Mouse (Mus musculus) left cerebral cortex, postnatal 25 days (tissue): ENCODE results near the gene Trip10. TPM values are rescaled to one million over a fixed set of nuclear protein-coding genes. Genes with fewer than 3 reads are reported as not detected.

Experiments used
- DNase-seq, 2 experiments: peaks; one replicate each; pipeline ENCODE4 v3.0.0; 2022; ENCODE audit warnings: low spot score in 2 of 2, mixed read lengths in 1 of 2
- intact Hi-C: fragments of 180-260 bp; cut with DNase I; formaldehyde crosslinking; loops from one replicate; pipeline ENCODE4 v1.15.1; 2025
- microRNA-seq, 2 experiments: library from miRNA; unstranded; fragments of <30 nt; microRNA quantifications; one replicate each; pipeline ENCODE4 v1.2.0; 2022
- total RNA-seq, 2 experiments: library from RNA; stranded (reverse); gene quantifications; 2 replicates each; pipeline ENCODE4 v1.2.3; 2021

Trip10 gene
- total RNA-seq, 2 experiments from 2014 or later: 6.5 to 7.3 TPM

- intact Hi-C loops: no loop called here
- peak in 1 of 2 experiments; percentile 23 for DNase-seq
Observed at GRCm38 (mm10) chr17:57280411-57280810, 31.2 kb downstream of the Trip10 start.

- DNase-seq: no peak
- intact Hi-C loops: no loop called here
Observed at GRCm38 (mm10) chr17:57283906-57284305, 34.7 kb downstream of the Trip10 start.

- DNase-seq: no peak
- intact Hi-C loops: no loop called here
Observed at GRCm38 (mm10) chr17:57285077-57285476, 35.8 kb downstream of the Trip10 start.

GRCm38 (mm10) chr17:57286718-57287355, 37.6 kb downstream of the Trip10 start:
- intact Hi-C loops: no loop called here
- no peak for DNase-seq

GRCm38 (mm10) chr17:57289252-57289651, 40.0 kb downstream of the Trip10 start:
- DNase-seq: no peak
- intact Hi-C loops: no loop called here

- DNase-seq: peak in 1 of 2 experiments; percentile 40
- intact Hi-C loops: no loop called here
Observed at GRCm38 (mm10) chr17:57290001-57290670, 40.9 kb downstream of the Trip10 start.

GRCm38 (mm10) chr17:57290671-57291055, 41.4 kb downstream of the Trip10 start:
- DNase-seq: no peak
- intact Hi-C loops: no loop called here

GRCm38 (mm10) chr17:57292302-57292701, 43.0 kb downstream of the Trip10 start:
- no peak for DNase-seq
- intact Hi-C loops: no loop called here

- no peak for DNase-seq
- intact Hi-C loops: no loop called here
Observed at GRCm38 (mm10) chr17:57292968-57293367, 43.7 kb downstream of the Trip10 start.

- intact Hi-C loops: no loop called here
- no peak for DNase-seq
Observed at GRCm38 (mm10) chr17:57295935-57296334, 46.7 kb downstream of the Trip10 start.

GRCm38 (mm10) chr17:57297040-57297439, 47.8 kb downstream of the Trip10 start:
- intact Hi-C loops: no loop called here
- DNase-seq: no peak

- DNase-seq: no peak
- intact Hi-C loops: no loop called here
Observed at GRCm38 (mm10) chr17:57305593-57305992, 56.3 kb downstream of the Trip10 start.

- peak in 1 of 2 experiments; percentile 54 for DNase-seq
Observed at GRCm38 (mm10) chr17:57307074-57307473, 57.8 kb downstream of the Trip10 start.

GRCm38 (mm10) chr17:57311801-57312200, 62.5 kb downstream of the Trip10 start:
- intact Hi-C loops: no loop called here
- no peak for DNase-seq

More at GRCm38 (mm10) chr17:57307074-57307473, 57.8 kb downstream of the Trip10 start:
- intact Hi-C loops: no loop called here

Small RNA genes lying within 50 kb of the gene (microRNA-seq; reads per million reads assigned to microRNA genes)
- 0 reads per million in 2 experiments for gene Mir6978

Other genes starting within 250 kb of the Trip10 start
- gene Pspn, start 249.4 kb upstream of the Trip10 start, total RNA-seq: not detected
- 10 to 100 TPM; 53.7 to 58.9 TPM for gene Gtf2f1, start 238.2 kb upstream of the Trip10 start, total RNA-seq
- gene Gm17949, start 238.0 kb upstream of the Trip10 start, total RNA-seq: under 1 TPM in 1 of 2 experiments, not detected in 1; 0.50 TPM
- 100 to 1,000 TPM; 103 to 110 TPM for gene Khsrp, start 217.9 kb upstream of the Trip10 start, total RNA-seq
- not detected for gene Slc25a41, start 207.8 kb upstream of the Trip10 start, total RNA-seq
- 1 to 10 TPM; 1.2 to 2.4 TPM for gene Crb3, start 190.3 kb upstream of the Trip10 start, total RNA-seq
- 100 to 1,000 TPM; 338 to 348 TPM for gene Slc25a23, start 189.6 kb upstream of the Trip10 start, total RNA-seq
- 1 to 10 TPM in 1 of 2 experiments, under 1 TPM in 1; 0.78 to 2.2 TPM for gene Dennd1c, start 170.9 kb upstream of the Trip10 start, total RNA-seq
- 100 to 1,000 TPM; 641 to 646 TPM for gene Tubb4a, start 161.7 kb upstream of the Trip10 start, total RNA-seq
- 1 to 10 TPM in 1 of 2 experiments, not detected in 1; 1.2 TPM for gene Tnfsf9, start 144.1 kb upstream of the Trip10 start, total RNA-seq
- under 1 TPM in 1 of 2 experiments, not detected in 1; 0.44 TPM for gene Cd70, start 99.7 kb upstream of the Trip10 start, total RNA-seq
- not detected for gene Tnfsf14, start 55.3 kb upstream of the Trip10 start, total RNA-seq
- under 1 TPM; 0.41 to 0.48 TPM for gene C3, start 21.3 kb upstream of the Trip10 start, total RNA-seq
- 10 to 100 TPM; 21.5 to 24.0 TPM for gene Gpr108, start 1.0 kb upstream of the Trip10 start, total RNA-seq
- 1 to 10 TPM; 2.9 to 4.3 TPM for gene Vav1, start 29.6 kb downstream of the Trip10 start, total RNA-seq
- gene Adgre1, start 109.2 kb downstream of the Trip10 start, total RNA-seq: 1 to 10 TPM; 4.9 to 6.1 TPM